Mouse (Mus musculus): ENCODE data around the gene Son. TPM values are rescaled to one million over a fixed set of nuclear protein-coding genes. Genes with fewer than 3 reads are reported as not detected.

Son gene
- polyA plus RNA-seq, 1 experiment from 2014 or later: 163 TPM

DNA sequence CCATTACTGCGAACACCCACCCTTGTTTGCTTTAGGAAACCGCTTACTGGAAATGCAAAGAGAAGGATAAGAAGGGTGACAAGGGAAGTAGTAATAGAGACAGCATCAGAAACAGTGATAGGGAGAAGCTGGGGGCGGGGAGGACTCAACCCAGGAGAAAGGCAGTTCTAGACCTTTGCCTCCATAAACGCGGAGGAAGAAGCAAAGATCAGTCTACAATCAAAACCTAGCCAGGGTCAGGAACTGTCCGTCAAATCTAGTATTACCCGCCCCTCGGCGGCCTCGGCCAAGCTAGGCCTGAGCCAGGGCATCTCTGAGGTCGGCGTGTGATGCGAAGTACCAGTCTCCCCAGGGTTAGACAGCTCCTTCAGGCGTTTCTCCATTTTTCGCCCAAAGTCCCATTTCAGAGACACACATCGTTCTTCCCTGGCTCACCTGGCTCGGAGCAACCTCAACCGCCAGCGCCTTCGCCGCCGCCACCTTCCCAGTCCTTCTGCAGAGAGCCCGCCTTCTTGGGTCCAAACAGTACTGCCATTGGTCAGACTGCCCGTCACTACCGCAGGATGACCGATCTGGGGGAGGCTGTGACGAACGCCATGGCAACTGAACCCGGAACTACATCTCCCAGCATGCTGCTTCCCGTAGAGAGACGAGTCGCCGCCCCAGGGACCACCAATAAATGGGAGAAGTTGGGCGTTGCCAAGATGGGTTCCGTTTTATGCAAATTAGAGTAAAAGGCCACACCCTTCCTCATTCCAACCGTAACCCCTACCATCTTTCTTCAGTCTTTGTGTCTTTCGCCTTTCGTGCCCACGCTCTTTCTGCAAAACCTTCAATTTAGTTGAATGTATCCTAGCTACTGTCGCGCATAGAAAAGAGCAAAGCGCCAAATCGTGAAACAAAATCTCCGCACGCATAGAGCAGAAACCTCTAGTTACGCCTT is 81.1 kb downstream of the Son start, which contains the start of gene Cryzl1:
TSS of gene Cryzl1 (minus strand) at position 853 of the 943 bp plus-strand sequence.
- Histone ChIP-seq H3K9me3 (no peaks in the 10 kb centered on the region), H3K4me2 (replicated peaks) (peak within 1 kb of the TSS; percentile 77), H3K27me3 (no peaks in the 10 kb centered on the region), H3K27ac (replicated peaks) (peak within 1 kb of the TSS; percentile 96), H3K4me1 (peaks cover 31% of the 10 kb centered on the region), H3K4me3 (peak within 1 kb of the TSS; percentile 96), H3K36me3 (no peaks in the 10 kb centered on the region; the same call in 1 of the 2 replicates), H3K9ac (replicated peaks) (peak within 1 kb of the TSS; percentile 97)
- 1% methylated on average over 46 of the region's 46 CpGs for WGBS
- peak; percentile 95 for ATAC-seq (ENCODE audit: low FRiP score, low read depth)

Other genes starting within 250 kb of the Son start
- 7.9 and 9.1 TPM in 2 replicates for gene Il10rb, start 241.3 kb upstream of the Son start, polyA plus RNA-seq (2016; fragmentation: Nextera tagmentation; extraction: Ambion mirVana)
- 56.5 and 60.0 TPM in 2 replicates for gene Ifnar1, start 162.3 kb upstream of the Son start, polyA plus RNA-seq (2016; fragmentation: Nextera tagmentation; extraction: Ambion mirVana)
- 41.0 and 43.4 TPM in 2 replicates for gene Ifngr2, start 100.4 kb upstream of the Son start, polyA plus RNA-seq (2016; fragmentation: Nextera tagmentation; extraction: Ambion mirVana)
- gene Tmem50b, start 49.7 kb upstream of the Son start, polyA plus RNA-seq (2016; fragmentation: Nextera tagmentation; extraction: Ambion mirVana): 42.6 and 43.6 TPM in 2 replicates
- 6.8 and 7.8 TPM in 2 replicates for gene Dnajc28, start 28.5 kb upstream of the Son start, polyA plus RNA-seq (2016; fragmentation: Nextera tagmentation; extraction: Ambion mirVana)
- gene Gart, start 554 bp upstream of the Son start, polyA plus RNA-seq (2016; fragmentation: Nextera tagmentation; extraction: Ambion mirVana): 100 and 102 TPM in 2 replicates
- 33.6 and 35.5 TPM in 2 replicates for gene Donson, start 41.3 kb downstream of the Son start, polyA plus RNA-seq (2016; fragmentation: Nextera tagmentation; extraction: Ambion mirVana)
- 81.7 and 85.1 TPM in 2 replicates for gene Cryzl1, start 81.5 kb downstream of the Son start, polyA plus RNA-seq (2016; fragmentation: Nextera tagmentation; extraction: Ambion mirVana)
- gene Itsn1, start 81.8 kb downstream of the Son start, polyA plus RNA-seq (2016; fragmentation: Nextera tagmentation; extraction: Ambion mirVana): 75.4 and 75.7 TPM in 2 replicates